Mouse (Mus musculus): ENCODE measurements around the gene Rxrg. TPM values are rescaled to one million over a fixed set of nuclear protein-coding genes. Genes with fewer than 3 reads are reported as not detected.

The Rxrg gene
- 1.7 TPM for polyA plus RNA-seq (2015; fragmentation: Illumina TruSeq; extraction: RNeasy Lipid Tissue Mini Kit (QIAGEN cat#74804); ENCODE audit: insufficient read depth, low replicate concordance)

GRCm38 (mm10) chr1:167598255-167599081, at the start of gene Rxrg:
Gene Rxrg (plus strand): TSS chr1:167598384.

GRCm38 (mm10) chr1:167689232-167689261, 90.9 kb downstream of the Rxrg start, which contains the start of gene Lmx1a:
Gene Lmx1a (plus strand): TSS chr1:167689237.

Other genes with a start within 250 kb of the Rxrg start
- 43.3 TPM for gene Aldh9a1, start 248.4 kb upstream of the Rxrg start, polyA plus RNA-seq (2015; fragmentation: Illumina TruSeq; extraction: RNeasy Lipid Tissue Mini Kit (QIAGEN cat#74804); ENCODE audit: insufficient read depth, low replicate concordance)
- 4.7 TPM for gene Mgst3, start 204.5 kb upstream of the Rxrg start, polyA plus RNA-seq (2015; fragmentation: Illumina TruSeq; extraction: RNeasy Lipid Tissue Mini Kit (QIAGEN cat#74804); ENCODE audit: insufficient read depth, low replicate concordance)
- not detected for gene Lrrc52, start 131.6 kb upstream of the Rxrg start, polyA plus RNA-seq (2015; fragmentation: Illumina TruSeq; extraction: RNeasy Lipid Tissue Mini Kit (QIAGEN cat#74804); ENCODE audit: insufficient read depth, low replicate concordance)
- not detected for gene Lmx1a, start 90.9 kb downstream of the Rxrg start, polyA plus RNA-seq (2015; fragmentation: Illumina TruSeq; extraction: RNeasy Lipid Tissue Mini Kit (QIAGEN cat#74804); ENCODE audit: insufficient read depth, low replicate concordance)